Mouse (Mus musculus): Measurements from ENCODE around the gene Lrrc49. TPM values are rescaled to one million over a fixed set of nuclear protein-coding genes. Genes with fewer than 3 reads are reported as not detected.
A peak's percentile ranks its signal among the peaks of the same experiment; 100 is the strongest.

Lrrc49 gene
- polyA plus RNA-seq, 1 experiment: 3.2 TPM

DNA sequence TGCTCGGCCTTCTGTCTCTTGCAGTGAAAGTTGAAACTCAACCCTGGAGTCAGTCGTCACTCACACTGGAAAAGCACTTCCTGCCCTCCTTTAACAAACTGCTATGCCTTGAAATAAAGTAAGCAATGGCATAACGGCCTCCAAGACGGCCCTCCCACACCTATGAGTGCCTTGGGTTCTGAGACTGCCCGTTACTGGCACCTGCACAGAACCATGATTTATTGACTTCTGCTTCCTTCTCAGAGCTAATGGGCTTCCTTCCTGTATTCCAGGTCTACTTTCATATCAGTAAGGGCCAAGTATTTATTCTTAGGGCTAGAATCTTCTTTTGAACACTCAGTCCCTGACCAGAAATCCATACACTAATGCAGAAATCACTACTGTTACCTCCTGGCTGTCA is 9.0 kb downstream of the Lrrc49 start:
- Histone ChIP-seq H3K4me1 (ENCODE audit: control insufficient read depth, insufficient read depth, low read length) (no peaks in the 10 kb centered on the region), H3K27me3 (replicated peaks; ENCODE audit: control insufficient read depth, insufficient read depth, low read length) (no peaks in the 10 kb centered on the region), H3K36me3 (ENCODE audit: control insufficient read depth, insufficient read depth, low read length) (no peaks in the 10 kb centered on the region), H3K4me3 (ENCODE audit: insufficient read depth, low read depth, low read length) (no peak overlapping the region), H3K27ac (ENCODE audit: insufficient read depth, low read depth, low read length) (no peak overlapping the region)
- 54% methylated on average over 5 of the region's 5 CpGs for WGBS
- no peak for TF ChIP-seq CTCF (conservative IDR thresholded peaks at IDR 0.05; ENCODE audit: insufficient read depth, insufficient read length, low read depth, low read length)
- TF ChIP-seq POLR2A (IDR thresholded peaks at IDR 0.05; ENCODE audit: low read depth, low read length): no peak
- peak; percentile 43 for DNase-seq

GRCm38 (mm10) chr9:60676429-60676828 is 11.5 kb downstream of the Lrrc49 start:
- 93% methylated on average over 4 of the region's 4 CpGs for WGBS
- TF ChIP-seq POLR2A (IDR thresholded peaks at IDR 0.05; ENCODE audit: low read depth, low read length) (no peak), CTCF (conservative IDR thresholded peaks at IDR 0.05; ENCODE audit: insufficient read depth, insufficient read length, low read depth, low read length) (no peak)
- DNase-seq: no peak
- Histone ChIP-seq H3K4me1 (ENCODE audit: control insufficient read depth, insufficient read depth, low read length) (no peaks in the 10 kb centered on the region), H3K36me3 (ENCODE audit: control insufficient read depth, insufficient read depth, low read length) (no peaks in the 10 kb centered on the region), H3K27ac (ENCODE audit: insufficient read depth, low read depth, low read length) (no peak overlapping the region), H3K4me3 (ENCODE audit: insufficient read depth, low read depth, low read length) (no peak overlapping the region), H3K27me3 (replicated peaks; ENCODE audit: control insufficient read depth, insufficient read depth, low read length) (no peaks in the 10 kb centered on the region)

- Histone ChIP-seq H3K27me3 (replicated peaks; ENCODE audit: control insufficient read depth, insufficient read depth, low read length) (no peaks in the 10 kb centered on the region), H3K4me3 (ENCODE audit: insufficient read depth, low read depth, low read length) (no peak overlapping the region), H3K27ac (ENCODE audit: insufficient read depth, low read depth, low read length) (no peak overlapping the region), H3K4me1 (ENCODE audit: control insufficient read depth, insufficient read depth, low read length) (no peaks in the 10 kb centered on the region), H3K36me3 (ENCODE audit: control insufficient read depth, insufficient read depth, low read length) (no peaks in the 10 kb centered on the region)
- DNase-seq: no peak
- no peak for TF ChIP-seq POLR2A (IDR thresholded peaks at IDR 0.05; ENCODE audit: low read depth, low read length)
- peak; percentile 39 for TF ChIP-seq CTCF (conservative IDR thresholded peaks at IDR 0.05; ENCODE audit: insufficient read depth, insufficient read length, low read depth, low read length)
These were observed 13.2 kb downstream of the Lrrc49 start for GRCm38 (mm10) chr9:60674780-60675179.

- Histone ChIP-seq H3K36me3 (ENCODE audit: control insufficient read depth, insufficient read depth, low read length) (no peaks in the 10 kb centered on the region), H3K27me3 (replicated peaks; ENCODE audit: control insufficient read depth, insufficient read depth, low read length) (no peaks in the 10 kb centered on the region), H3K4me1 (ENCODE audit: control insufficient read depth, insufficient read depth, low read length) (no peaks in the 10 kb centered on the region), H3K4me3 (ENCODE audit: insufficient read depth, low read depth, low read length) (no peak overlapping the region), H3K27ac (ENCODE audit: insufficient read depth, low read depth, low read length) (no peak overlapping the region)
- TF ChIP-seq CTCF (conservative IDR thresholded peaks at IDR 0.05; ENCODE audit: insufficient read depth, insufficient read length, low read depth, low read length) (no peak), POLR2A (IDR thresholded peaks at IDR 0.05; ENCODE audit: low read depth, low read length) (no peak)
- DNase-seq: no peak
- WGBS: 97% methylated on average over 6 of the region's 6 CpGs
These were observed 15.4 kb downstream of the Lrrc49 start for GRCm38 (mm10) chr9:60672568-60672967.

DNA sequence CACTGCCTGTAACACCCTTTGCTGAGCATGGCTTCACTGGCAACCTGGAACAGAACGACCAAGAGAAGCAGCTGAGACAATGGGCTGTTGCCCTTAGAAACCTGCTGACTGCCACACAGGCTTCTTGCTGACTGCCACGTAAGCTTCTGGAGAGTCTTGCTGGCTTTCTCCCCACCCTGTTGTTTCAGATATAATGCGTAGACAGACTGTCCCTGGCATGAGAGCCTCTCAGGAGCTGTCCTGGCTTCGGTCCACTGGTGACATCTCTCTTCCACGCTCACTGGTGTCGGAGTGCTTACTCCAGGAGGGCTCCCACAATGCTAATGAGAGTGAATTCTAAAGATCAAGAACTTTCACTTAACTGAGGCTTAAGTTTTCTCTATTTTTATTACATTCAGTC is 19.1 kb downstream of the Lrrc49 start:
- DNase-seq: no peak
- no peak overlapping the region for H3K27ac ChIP-seq (ENCODE audit: insufficient read depth, low read depth, low read length)
- H3K36me3 ChIP-seq (ENCODE audit: control insufficient read depth, insufficient read depth, low read length): no peaks in the 10 kb centered on the region
- H3K4me1 ChIP-seq (ENCODE audit: control insufficient read depth, insufficient read depth, low read length): no peaks in the 10 kb centered on the region
- H3K27me3 ChIP-seq (replicated peaks; ENCODE audit: control insufficient read depth, insufficient read depth, low read length): no peaks in the 10 kb centered on the region; the same call in 1 of the 2 replicates
- no peak for TF ChIP-seq CTCF (conservative IDR thresholded peaks at IDR 0.05; ENCODE audit: insufficient read depth, insufficient read length, low read depth, low read length)
- TF ChIP-seq POLR2A (IDR thresholded peaks at IDR 0.05; ENCODE audit: low read depth, low read length): no peak
- WGBS: 94% methylated on average over 6 of the region's 6 CpGs
- H3K4me3 ChIP-seq (ENCODE audit: insufficient read depth, low read depth, low read length): no peak overlapping the region

DNA sequence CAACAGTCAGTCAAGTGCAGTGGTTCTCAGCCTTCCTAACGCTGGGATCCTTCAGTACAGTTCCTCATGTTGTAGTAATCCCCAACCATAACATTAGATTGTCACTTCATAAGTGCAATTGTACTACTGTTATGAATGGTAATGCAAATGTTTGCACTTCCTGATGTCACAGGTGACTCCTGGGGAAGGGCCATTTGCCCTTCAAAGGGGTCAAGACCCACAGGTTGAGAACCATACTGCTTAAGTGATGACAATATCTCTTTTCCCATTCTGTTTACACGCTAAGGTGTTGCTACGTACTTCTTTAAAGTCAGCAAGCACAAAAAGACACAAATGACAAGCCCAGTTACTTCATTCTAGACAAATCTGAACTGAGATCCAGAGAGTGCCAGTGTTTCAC is 22.4 kb downstream of the Lrrc49 start:
- Histone ChIP-seq H3K27ac (ENCODE audit: insufficient read depth, low read depth, low read length) (no peak overlapping the region), H3K27me3 (replicated peaks; ENCODE audit: control insufficient read depth, insufficient read depth, low read length) (no peaks in the 10 kb centered on the region; the same call in 1 of the 2 replicates), H3K4me3 (ENCODE audit: insufficient read depth, low read depth, low read length) (no peak overlapping the region), H3K36me3 (ENCODE audit: control insufficient read depth, insufficient read depth, low read length) (no peaks in the 10 kb centered on the region), H3K4me1 (ENCODE audit: control insufficient read depth, insufficient read depth, low read length) (no peaks in the 10 kb centered on the region)
- DNase-seq: no peak
- 95% methylated on average over 3 of the region's 3 CpGs for WGBS
- TF ChIP-seq CTCF (conservative IDR thresholded peaks at IDR 0.05; ENCODE audit: insufficient read depth, insufficient read length, low read depth, low read length) (no peak), POLR2A (IDR thresholded peaks at IDR 0.05; ENCODE audit: low read depth, low read length) (no peak)

GRCm38 (mm10) chr9:60664866-60665265 is 23.1 kb downstream of the Lrrc49 start:
- WGBS: 80% methylated on average over 5 of the region's 5 CpGs
- Histone ChIP-seq H3K27me3 (replicated peaks; ENCODE audit: control insufficient read depth, insufficient read depth, low read length) (no peaks in the 10 kb centered on the region; the same call in 1 of the 2 replicates), H3K4me3 (ENCODE audit: insufficient read depth, low read depth, low read length) (no peak overlapping the region), H3K27ac (ENCODE audit: insufficient read depth, low read depth, low read length) (no peak overlapping the region), H3K36me3 (ENCODE audit: control insufficient read depth, insufficient read depth, low read length) (no peaks in the 10 kb centered on the region), H3K4me1 (ENCODE audit: control insufficient read depth, insufficient read depth, low read length) (no peaks in the 10 kb centered on the region)
- TF ChIP-seq POLR2A (IDR thresholded peaks at IDR 0.05; ENCODE audit: low read depth, low read length): no peak
- TF ChIP-seq CTCF (conservative IDR thresholded peaks at IDR 0.05; ENCODE audit: insufficient read depth, insufficient read length, low read depth, low read length): no peak
- peak; percentile 24 for DNase-seq
